Mouse (Mus musculus): Measurements from ENCODE around the gene Lta.
"Not testable (repeated sequence)": the region's sequence is repeated elsewhere in the genome, so short reads cannot be mapped to it uniquely, and the experiment has no call there.

The Lta gene

GRCm38 (mm10) chr17:35240384-35241304 lies 35.5 kb upstream of the Lta start:
- DNase-seq (ENCODE audit: low read depth, low spot score): no peak

- no peak for DNase-seq (ENCODE audit: low read depth, low spot score)
These were observed 34.5 kb upstream of the Lta start for GRCm38 (mm10) chr17:35239700-35240099.

DNA sequence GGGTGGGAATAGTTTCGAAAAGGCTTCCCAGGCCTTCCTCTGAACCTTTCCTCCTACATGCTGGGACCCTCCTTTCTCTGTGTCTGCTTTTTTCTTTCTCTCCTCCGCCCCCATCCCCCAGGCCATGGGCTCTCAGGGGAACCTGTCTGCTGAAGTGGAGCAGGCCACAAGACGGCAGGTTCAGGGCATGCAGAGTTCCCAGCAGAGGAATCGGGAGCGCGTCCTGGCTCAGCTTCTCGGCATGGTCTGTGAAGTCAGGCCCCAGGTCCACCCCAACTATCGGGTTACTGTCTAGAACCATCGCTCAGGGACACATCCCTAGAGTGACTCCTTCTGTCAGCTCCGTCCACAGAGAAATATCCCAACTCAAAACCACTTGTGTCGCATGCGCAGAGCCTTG lies 32.4 kb upstream of the Lta start:
- no peak for DNase-seq (ENCODE audit: low read depth, low spot score)

GRCm38 (mm10) chr17:35236996-35237395 lies 31.8 kb upstream of the Lta start:
- DNase-seq (ENCODE audit: low read depth, low spot score): no peak

- peak; percentile 95 for DNase-seq (ENCODE audit: low read depth, low spot score)
These were observed 31.2 kb upstream of the Lta start for GRCm38 (mm10) chr17:35236390-35236746.

DNA sequence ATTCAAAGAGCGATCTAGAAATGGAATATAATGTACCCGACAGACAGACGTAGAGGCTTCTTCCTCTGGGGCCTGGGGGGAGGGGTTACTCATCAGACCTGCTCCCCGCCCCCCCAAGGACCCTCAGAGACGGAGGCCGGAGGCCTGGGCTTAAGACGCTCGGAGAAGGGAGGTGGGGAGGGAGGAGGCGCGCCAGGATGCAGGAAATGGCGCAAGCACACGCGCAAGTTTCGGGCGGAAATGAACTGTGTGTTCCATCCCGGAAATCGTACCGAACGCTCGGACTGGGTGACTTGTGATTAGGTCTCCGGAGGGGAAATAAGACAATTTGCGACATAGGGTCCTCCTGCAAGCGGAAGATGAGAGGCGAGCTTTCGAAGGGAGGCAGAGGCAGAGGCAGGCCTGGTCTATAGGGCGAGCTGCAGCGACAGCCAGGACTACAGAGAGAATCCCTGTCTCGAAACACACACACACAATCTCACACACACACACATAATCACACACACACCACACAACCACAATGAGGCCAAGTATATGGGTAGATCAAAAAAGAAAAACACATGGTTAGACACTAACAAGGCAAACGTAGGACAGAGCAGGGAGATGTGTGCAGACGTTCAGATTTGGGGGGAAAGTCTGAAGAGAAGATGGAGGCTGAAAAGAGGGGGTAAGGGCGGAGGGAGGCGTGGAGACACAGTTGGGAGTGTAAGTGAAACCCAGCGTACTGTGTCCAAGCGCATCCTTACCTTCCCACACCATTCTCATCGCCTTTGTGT lies 30.7 kb upstream of the Lta start, which contains the start of gene Nfkbil1:
Gene Nfkbil1, minus strand, starts transcription at position 179 of the 776 bp plus-strand sequence.
- peak; percentile 94 for DNase-seq (ENCODE audit: low read depth, low spot score)

DNA sequence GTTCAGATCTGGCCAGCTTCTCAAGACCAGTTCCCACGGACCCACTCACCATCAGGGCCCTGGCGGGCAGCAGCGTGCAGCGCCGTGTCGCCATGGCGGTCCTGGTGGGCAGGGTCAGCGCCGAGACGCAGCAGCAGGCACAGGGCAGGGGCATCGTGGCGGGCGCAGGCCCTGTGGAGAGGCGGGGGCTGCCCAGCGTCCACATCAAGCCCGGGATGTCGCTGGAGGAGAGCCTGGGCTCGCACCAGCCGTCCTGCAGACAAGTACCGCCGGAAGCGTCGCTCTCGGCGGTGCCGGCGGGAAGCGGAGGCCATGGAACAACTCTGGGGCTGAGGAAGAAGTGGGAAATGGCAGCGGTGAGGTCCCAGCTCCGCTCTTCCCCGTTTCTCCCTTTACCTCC lies 29.8 kb upstream of the Lta start:
- peak; percentile 52 for DNase-seq (ENCODE audit: low read depth, low spot score)

DNA sequence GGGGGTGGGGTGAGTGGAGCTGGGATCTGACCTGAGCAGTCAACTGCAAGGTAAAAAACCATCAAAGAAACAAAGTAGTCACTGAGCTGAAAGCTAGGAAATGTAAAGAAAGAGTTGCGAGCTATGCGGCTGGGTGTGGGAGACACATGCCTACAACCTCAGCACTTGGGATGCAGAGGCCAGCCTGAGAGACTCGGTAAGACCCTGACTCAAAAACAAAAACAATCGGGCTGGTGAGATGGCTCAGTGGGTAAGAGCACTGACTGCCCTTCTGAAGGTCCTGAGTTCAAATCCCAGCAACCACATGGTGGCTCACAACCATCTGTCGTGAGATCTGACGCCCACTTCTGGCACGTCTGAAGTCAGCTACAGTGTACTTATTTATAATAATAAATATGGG lies 28.9 kb upstream of the Lta start:
- DNase-seq (ENCODE audit: low read depth, low spot score): not testable (repeated sequence)

GRCm38 (mm10) chr17:35233114-35233980 lies 28.2 kb upstream of the Lta start, which contains the start of gene Atp6v1g2:
TSS of gene Atp6v1g2 (plus strand) at chr17:35233660.
- DNase-seq (ENCODE audit: low read depth, low spot score): no peak

DNA sequence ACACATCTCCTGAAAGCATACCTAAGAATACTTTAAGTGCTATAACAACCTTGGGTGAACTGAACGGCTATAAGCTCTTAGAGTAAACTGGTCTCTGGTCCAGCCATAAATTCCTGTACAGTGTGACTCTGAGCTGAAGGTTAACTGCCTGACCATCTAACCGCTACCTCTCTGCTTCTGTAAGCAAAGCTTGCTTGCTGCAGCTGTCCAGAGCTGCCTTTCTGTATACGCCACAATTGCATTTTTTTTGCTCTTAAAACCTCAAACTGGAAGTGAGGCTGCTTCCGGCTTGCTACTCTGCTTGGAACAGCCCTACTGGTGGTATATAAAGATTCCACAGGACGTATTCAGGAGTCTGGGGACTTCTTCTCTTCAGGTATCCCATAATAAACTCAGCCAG lies 27.5 kb upstream of the Lta start:
- no peak for DNase-seq (ENCODE audit: low read depth, low spot score)

DNA sequence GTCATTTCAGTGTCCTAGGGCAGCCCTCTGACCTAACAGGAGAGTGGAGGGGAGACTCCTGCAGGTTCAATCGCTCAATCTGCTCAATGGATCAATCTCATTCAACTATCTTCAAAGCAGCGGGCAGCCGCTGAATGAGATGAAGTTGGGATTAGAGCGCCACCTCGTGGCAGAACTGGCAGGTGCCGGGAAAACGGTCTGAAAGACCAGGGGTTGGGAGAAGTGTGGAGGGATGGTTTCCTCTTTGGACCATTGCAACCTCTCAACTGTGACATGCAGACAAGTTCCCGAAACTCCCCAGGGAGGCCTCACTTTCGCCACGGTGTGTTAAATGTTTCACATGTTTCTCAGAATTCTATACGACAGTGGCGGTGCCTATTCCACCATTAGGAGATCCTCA lies 26.9 kb upstream of the Lta start:
- peak; percentile 89 for DNase-seq (ENCODE audit: low read depth, low spot score)

DNA sequence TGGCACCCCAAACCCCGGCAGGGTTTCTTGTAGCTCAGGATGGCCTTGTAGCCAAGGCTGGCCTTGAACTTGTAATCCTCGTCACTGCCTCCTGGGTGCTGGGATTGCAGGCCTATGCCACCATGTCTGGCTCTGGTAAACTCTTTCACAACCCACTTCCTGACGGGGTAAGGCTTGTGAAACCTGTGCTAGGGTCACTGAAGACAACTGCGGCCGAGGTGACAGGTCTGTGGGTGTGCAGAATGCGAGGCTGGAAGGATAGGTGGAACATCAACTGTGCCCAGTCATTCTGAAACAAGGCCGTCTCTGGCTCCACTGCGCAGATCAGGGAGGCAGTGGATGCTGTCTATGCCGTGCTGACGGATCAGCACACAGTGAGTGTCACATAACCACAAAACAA lies 25.9 kb upstream of the Lta start:
- no peak for DNase-seq (ENCODE audit: low read depth, low spot score)

- no peak for DNase-seq (ENCODE audit: low read depth, low spot score)
These were observed 21.5 kb upstream of the Lta start for GRCm38 (mm10) chr17:35226561-35227046.

DNA sequence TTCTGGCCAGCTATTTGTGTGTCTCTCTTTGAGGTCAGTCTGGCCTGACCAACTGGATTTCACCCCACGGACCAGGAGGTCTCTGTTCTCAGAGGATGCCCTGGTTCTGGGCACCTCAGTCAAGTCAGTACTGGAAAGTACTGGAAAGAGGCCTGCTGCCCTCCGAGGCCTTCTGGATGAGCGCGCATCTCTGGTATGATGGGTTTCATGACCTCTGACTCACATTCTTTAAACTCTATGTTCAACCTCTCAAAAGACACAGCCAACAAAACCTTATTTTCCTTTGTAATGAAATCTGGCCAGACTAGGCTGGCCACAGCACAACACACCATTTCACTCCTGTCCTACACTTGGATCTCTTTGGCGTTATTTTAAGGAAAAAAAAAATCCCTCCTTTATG lies 20.3 kb upstream of the Lta start:
- no peak for DNase-seq (ENCODE audit: low read depth, low spot score)

GRCm38 (mm10) chr17:35224641-35225040 lies 19.5 kb upstream of the Lta start:
- DNase-seq (ENCODE audit: low read depth, low spot score): no peak

DNA sequence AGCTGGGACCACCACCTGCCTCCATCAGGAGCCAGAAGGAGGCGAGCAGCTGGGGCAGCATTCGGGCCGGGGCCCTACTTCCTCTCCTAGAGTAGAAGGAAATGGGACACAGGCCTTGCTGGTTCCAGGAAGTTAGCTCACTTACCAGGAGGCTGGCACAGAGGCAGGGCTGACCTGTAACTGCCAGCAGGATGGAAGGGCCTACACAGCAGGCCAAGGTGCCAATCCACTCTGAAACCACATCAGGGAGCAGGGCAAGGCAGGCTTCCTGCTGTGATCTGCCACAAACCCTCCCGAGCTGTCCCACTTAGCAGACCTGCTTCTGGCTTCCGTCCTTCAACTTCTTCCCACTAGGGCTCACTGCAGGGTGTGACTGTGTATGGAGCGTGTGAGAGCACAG lies 17.1 kb upstream of the Lta start:
- no peak for DNase-seq (ENCODE audit: low read depth, low spot score)

DNA sequence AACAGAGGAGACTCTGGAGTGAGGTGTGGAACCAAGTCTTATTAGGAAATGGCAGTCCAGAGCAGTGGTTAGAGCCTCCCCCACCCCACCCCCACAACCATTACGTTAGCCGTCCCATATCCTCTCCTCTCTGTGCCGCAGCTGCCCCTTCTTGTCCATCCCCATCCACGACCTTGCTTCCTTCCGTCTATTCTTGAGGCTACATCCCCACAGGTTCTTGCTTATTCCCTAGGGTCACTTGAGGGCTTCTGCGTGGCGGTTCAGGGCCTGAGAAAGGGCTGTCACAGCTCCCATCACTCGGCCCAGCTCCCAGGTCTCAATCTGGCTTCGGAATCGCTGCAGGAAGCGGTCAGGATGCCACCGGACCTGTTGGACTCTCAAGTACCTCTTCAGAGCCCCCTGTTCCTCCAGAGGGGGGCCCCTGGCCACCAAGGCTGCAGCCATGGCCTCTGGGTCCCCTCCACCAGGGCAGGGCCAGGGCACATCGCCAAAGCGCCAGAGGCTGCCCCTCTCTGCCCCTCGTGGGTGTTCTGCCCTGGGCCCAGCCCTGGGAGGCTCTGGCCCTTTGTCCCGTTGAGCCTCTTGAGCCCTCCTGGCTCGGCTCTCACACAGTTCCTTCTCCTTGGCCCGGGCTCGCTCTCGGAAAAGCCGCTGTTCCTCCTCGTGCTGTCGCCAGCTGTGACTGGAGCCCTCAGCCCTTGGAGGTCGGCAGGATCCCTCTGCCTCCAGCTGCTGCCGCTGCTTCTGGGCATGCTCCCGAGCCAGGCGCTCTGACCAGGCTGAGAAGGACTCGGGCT lies 15.2 kb upstream of the Lta start, which contains the start of gene Gm16181:
Gene Gm16181, plus strand, starts transcription at position 679 of the 797 bp plus-strand sequence.
- DNase-seq (ENCODE audit: low read depth, low spot score): no peak

GRCm38 (mm10) chr17:35219601-35220041 lies 14.5 kb upstream of the Lta start:
- DNase-seq (ENCODE audit: low read depth, low spot score): no peak

GRCm38 (mm10) chr17:35218516-35219193 lies 13.5 kb upstream of the Lta start:
- no peak for DNase-seq (ENCODE audit: low read depth, low spot score)

- DNase-seq (ENCODE audit: low read depth, low spot score): no peak
These were observed 7.9 kb upstream of the Lta start for GRCm38 (mm10) chr17:35213071-35213470.
